Mouse (Mus musculus): ENCODE results near the gene Csf2.

Csf2 gene

GRCm38 (mm10) chr11:54249748-54250147 is 281 bp upstream of the Csf2 start:
- CTCF ChIA-PET: interaction anchor here in 1 of 4 experiments (1.0 kb wide), 1 partner anchor 15 kb away, joined by 3 read pairs; no protein-coding TSS in a partner anchor
- POLR2A ChIA-PET: interaction anchor here in 1 of 4 experiments (0.6 kb wide), 1 partner anchor 110 kb away, joined by 3 read pairs; no protein-coding TSS in a partner anchor

- ChIA-PET POLR2A (no interaction called here), CTCF (interaction anchor here in 1 of 4 experiments (0.6 to 1.3 kb wide), 2 partner anchors 61 to 245 kb away, joined by 4 read pairs; no protein-coding TSS in a partner anchor)
Measured at GRCm38 (mm10) chr11:54247251-54247950, 2.1 kb downstream of the Csf2 start.

GRCm38 (mm10) chr11:54244465-54244864 is 5.0 kb downstream of the Csf2 start:
- ChIA-PET CTCF (interaction anchor here in 1 of 4 experiments (1.9 kb wide), 1 partner anchor 20 kb away, joined by 7 read pairs; no protein-coding TSS in a partner anchor), POLR2A (interaction anchor here in 1 of 4 experiments (0.6 kb wide), 1 partner anchor 444 kb away, joined by 4 read pairs; no protein-coding TSS in a partner anchor)

GRCm38 (mm10) chr11:54242494-54242893 is 7.0 kb downstream of the Csf2 start:
- CTCF ChIA-PET: interaction anchor here in 2 of 4 experiments (1.0 to 1.1 kb wide), 2 partner anchors 97 to 241 kb away, joined by 3 read pairs; no protein-coding TSS in a partner anchor
- POLR2A ChIA-PET: no interaction called here

- POLR2A ChIA-PET: no interaction called here
- CTCF ChIA-PET: interaction anchor here in 2 of 4 experiments (0.7 to 1.3 kb wide), 2 partner anchors 27 to 546 kb away, joined by 3 read pairs; no protein-coding TSS in a partner anchor
Measured at GRCm38 (mm10) chr11:54236939-54237338, 12.5 kb downstream of the Csf2 start.

GRCm38 (mm10) chr11:54227478-54227877 is 22.0 kb downstream of the Csf2 start:
- ChIA-PET CTCF (interaction anchor here in 1 of 4 experiments (0.8 kb wide), 1 partner anchor 378 kb away, joined by 3 read pairs; no protein-coding TSS in a partner anchor), POLR2A (no interaction called here)

GRCm38 (mm10) chr11:54224475-54224986 is 24.9 kb downstream of the Csf2 start:
- POLR2A ChIA-PET: interaction anchor here in 1 of 4 experiments (0.8 kb wide), 1 partner anchor 17 kb away, joined by 3 read pairs; no protein-coding TSS in a partner anchor

GRCm38 (mm10) chr11:54223637-54224474 is 25.6 kb downstream of the Csf2 start:
- CTCF ChIA-PET: interaction anchor here in 1 of 4 experiments (0.6 kb wide), 1 partner anchor 257 kb away, joined by 4 read pairs; no protein-coding TSS in a partner anchor
- POLR2A ChIA-PET: no interaction called here

More at GRCm38 (mm10) chr11:54224475-54224986, 24.9 kb downstream of the Csf2 start:
- CTCF ChIA-PET: interaction anchor here in 1 of 4 experiments (0.6 kb wide), 1 partner anchor 258 kb away, joined by 4 read pairs; no protein-coding TSS in a partner anchor

GRCm38 (mm10) chr11:54219903-54220740 is 29.3 kb downstream of the Csf2 start:
- ChIA-PET POLR2A (interaction anchor here in 1 of 4 experiments (0.5 to 0.6 kb wide), 2 partner anchors 10 to 13 kb away, joined by 3 to 4 read pairs; no protein-coding TSS in a partner anchor), CTCF (no interaction called here)

- POLR2A ChIA-PET: no interaction called here
- CTCF ChIA-PET: no interaction called here
Measured at GRCm38 (mm10) chr11:54219191-54219590, 30.3 kb downstream of the Csf2 start.

GRCm38 (mm10) chr11:54217384-54217783 is 32.1 kb downstream of the Csf2 start:
- ChIA-PET CTCF (interaction anchor here in 1 of 4 experiments (0.6 kb wide), 1 partner anchor 590 kb away, joined by 3 read pairs; no protein-coding TSS in a partner anchor), POLR2A (interaction anchor here in 1 of 4 experiments (1.2 kb wide), 1 partner anchor 104 kb away, joined by 3 read pairs; no protein-coding TSS in a partner anchor)

- ChIA-PET CTCF (interaction anchor here in 1 of 4 experiments (0.6 kb wide), 1 partner anchor 427 kb away, joined by 8 read pairs; no protein-coding TSS in a partner anchor), POLR2A (interaction anchor here in 1 of 4 experiments (1.2 kb wide), 1 partner anchor 102 kb away, joined by 3 read pairs; no protein-coding TSS in a partner anchor)
Measured at GRCm38 (mm10) chr11:54216091-54216490, 33.4 kb downstream of the Csf2 start.

GRCm38 (mm10) chr11:54214499-54215443 is 34.7 kb downstream of the Csf2 start:
- CTCF ChIA-PET: interaction anchor here in 1 of 4 experiments (1.0 kb wide), 1 partner anchor 49 kb away, joined by 4 read pairs; no protein-coding TSS in a partner anchor
- POLR2A ChIA-PET: interaction anchor here in 1 of 4 experiments (1.3 kb wide), 1 partner anchor 16 kb away, joined by 4 read pairs; no protein-coding TSS in a partner anchor

GRCm38 (mm10) chr11:54213631-54214030 is 35.8 kb downstream of the Csf2 start:
- POLR2A ChIA-PET: no interaction called here
- CTCF ChIA-PET: no interaction called here

GRCm38 (mm10) chr11:54206993-54207392 is 42.5 kb downstream of the Csf2 start:
- CTCF ChIA-PET: interaction anchor here in 2 of 4 experiments (0.6 kb wide), 2 partner anchors 191 to 194 kb away, joined by 3 read pairs; no protein-coding TSS in a partner anchor
- POLR2A ChIA-PET: interaction anchor here in 1 of 4 experiments (0.6 to 1.4 kb wide), 2 partner anchors 13 to 18 kb away, joined by 3 to 4 read pairs; no protein-coding TSS in a partner anchor

GRCm38 (mm10) chr11:54205366-54205765 is 44.1 kb downstream of the Csf2 start:
- ChIA-PET CTCF (no interaction called here), POLR2A (no interaction called here)

- CTCF ChIA-PET: no interaction called here
- POLR2A ChIA-PET: no interaction called here
Measured at GRCm38 (mm10) chr11:54204781-54205180, 44.7 kb downstream of the Csf2 start.
